8 mouse cellular contexts compared by ENCODE assay signal in genomic region chr17:13700131-13701016, GRCm38 (mm10). TPM values are rescaled to one million over a fixed set of nuclear protein-coding genes. Genes with fewer than 3 reads are reported as not detected.
DNase-seq lines count a peak whose midpoint lies in the region; ATAC-seq lines count a peak whose summit lies in the region.

No protein-coding gene starts in this region.

- no peak overlapping the region for H3K4me3 ChIP-seq in embryonic facial prominence, embryonic 11.5 days (ENCODE audit: low read depth, low read length)
- H3K4me3 ChIP-seq in heart, embryonic 13.5 days: no peak overlapping the region
- no peak overlapping the region for H3K4me3 ChIP-seq in kidney, embryonic 16.5 days (ENCODE audit: low read length)

- WGBS in embryonic facial prominence, embryonic 11.5 days: 22% methylated on average over 4 of the region's 4 CpGs
- 11% methylated on average over 4 of the region's 4 CpGs for WGBS in heart, embryonic 13.5 days
- 8% methylated on average over 4 of the region's 4 CpGs for WGBS in kidney, embryonic 16.5 days

- H3K9ac ChIP-seq in embryonic facial prominence, embryonic 11.5 days (replicated peaks; ENCODE audit: low read length): no peak overlapping the region
- peak overlapping the region; percentile 60 for H3K9ac ChIP-seq in heart, embryonic 13.5 days
- peak overlapping the region; percentile 27 for H3K9ac ChIP-seq in kidney, embryonic 16.5 days (replicated peaks; ENCODE audit: low read length)

- no peaks in the 10 kb centered on the region for H3K27me3 ChIP-seq in embryonic facial prominence, embryonic 11.5 days (ENCODE audit: control insufficient read depth, insufficient read depth, low read length)
- no peaks in the 10 kb centered on the region for H3K27me3 ChIP-seq in heart, embryonic 13.5 days (replicated peaks)
- no peaks in the 10 kb centered on the region for H3K27me3 ChIP-seq in kidney, embryonic 16.5 days (ENCODE audit: insufficient read depth, low read length)

- H3K4me1 ChIP-seq in embryonic facial prominence, embryonic 11.5 days (ENCODE audit: control insufficient read depth, insufficient read depth, low read length): no peaks in the 10 kb centered on the region; the same call in none of the 2 replicates
- H3K4me1 ChIP-seq in heart, embryonic 13.5 days: peaks cover 45% of the 10 kb centered on the region
- peaks cover 19% of the 10 kb centered on the region for H3K4me1 ChIP-seq in kidney, embryonic 16.5 days (ENCODE audit: insufficient read depth, low read length)

- DNase-seq in NIH3T3 (ENCODE audit: low read depth): peak; percentile 86
- DNase-seq in embryonic facial prominence, embryonic 11.5 days (ENCODE audit: low spot score): peak; percentile 83
- DNase-seq in lung, postnatal 25 days (ENCODE audit: low spot score): peak; percentile 84
- DNase-seq in yolk sac, embryonic 10.5 days (ENCODE audit: low spot score): peak; percentile 77
- DNase-seq in natural killer cell, adult 2 months (ENCODE audit: low spot score in 2 of 2): no peak
- DNase-seq in cerebellum, postnatal 10 days: no peak

- no peak overlapping the region for H3K4me2 ChIP-seq in embryonic facial prominence, embryonic 11.5 days (ENCODE audit: low read depth, low read length)
- no peak overlapping the region; the same call in 1 of the 2 replicates for H3K4me2 ChIP-seq in heart, embryonic 13.5 days
- no peak overlapping the region for H3K4me2 ChIP-seq in kidney, embryonic 16.5 days (replicated peaks; ENCODE audit: low read depth, low read length)

- H3K27ac ChIP-seq in embryonic facial prominence, embryonic 11.5 days (replicated peaks; ENCODE audit: low read depth, low read length): peak overlapping the region; percentile 14
- H3K27ac ChIP-seq in heart, embryonic 13.5 days (replicated peaks): peak overlapping the region; percentile 88
- peak overlapping the region; percentile 88 for H3K27ac ChIP-seq in kidney, embryonic 16.5 days (ENCODE audit: low read length)

- no peaks in the 10 kb centered on the region for H3K9me3 ChIP-seq in embryonic facial prominence, embryonic 11.5 days (replicated peaks; ENCODE audit: control insufficient read depth, low read length)
- no peaks in the 10 kb centered on the region for H3K9me3 ChIP-seq in heart, embryonic 13.5 days
- no peaks in the 10 kb centered on the region for H3K9me3 ChIP-seq in kidney, embryonic 16.5 days (ENCODE audit: low read length)

- no peaks in the 10 kb centered on the region for H3K36me3 ChIP-seq in embryonic facial prominence, embryonic 11.5 days (replicated peaks; ENCODE audit: control insufficient read depth, insufficient read depth, low read depth, low read length)
- no peaks in the 10 kb centered on the region for H3K36me3 ChIP-seq in heart, embryonic 13.5 days
- H3K36me3 ChIP-seq in kidney, embryonic 16.5 days (ENCODE audit: insufficient read depth, low read length): no peaks in the 10 kb centered on the region

- peak; percentile 91 for ATAC-seq in embryonic facial prominence, embryonic 11.5 days (replicated peaks; ENCODE audit: insufficient number of reproducible peaks, low FRiP score, low TSS enrichment, low read depth)
- ATAC-seq in heart, embryonic 13.5 days (ENCODE audit: extremely low read depth, insufficient number of reproducible peaks, low FRiP score, low TSS enrichment): peak; percentile 34; the same call in 1 of the 2 replicates
- peak; percentile 95 for ATAC-seq in kidney, embryonic 16.5 days (ENCODE audit: low FRiP score, low TSS enrichment)

RNA-seq across cellular contexts. Expression of gene Afdn, which starts 60.0 kb away (rescaled TPM):
- 64.3 and 67.6 TPM in 2 replicates for polyA plus RNA-seq in embryonic facial prominence, embryonic 11.5 days (2014; fragmentation: Nextera tagmentation; extraction: Ambion mirVana)
- polyA plus RNA-seq in heart, embryonic 13.5 days (2015; fragmentation: Nextera tagmentation; extraction: Ambion mirVana): 54.6 and 59.0 TPM in 2 replicates
- polyA plus RNA-seq in kidney, embryonic 16.5 days (2015; fragmentation: Nextera tagmentation; extraction: Ambion mirVana): 52.7 TPM in 2 replicates

Comparison
In these comparisons a context has a peak if more than half of its experiments do, and no peak if none do; other contexts are left out.
1. DNase-seq: peak in NIH3T3 (single experiment), embryonic facial prominence, embryonic 11.5 days (single experiment), lung, postnatal 25 days (single experiment) and yolk sac, embryonic 10.5 days (single experiment); none in natural killer cell, adult 2 months (0 of 2) and cerebellum, postnatal 10 days (0 of 2).
2. ATAC-seq: peak in every context shown above with its lines; median percentile 95 in kidney, embryonic 16.5 days; 91 in embryonic facial prominence, embryonic 11.5 days; 34 in heart, embryonic 13.5 days.
3. H3K27ac ChIP-seq: peak in every context shown above with its lines; median percentile 88 in heart, embryonic 13.5 days; 88 in kidney, embryonic 16.5 days; 14 in embryonic facial prominence, embryonic 11.5 days.